Mouse (Mus musculus): ENCODE data around the gene Brca1. TPM values are rescaled to one million over a fixed set of nuclear protein-coding genes. Genes with fewer than 3 reads are reported as not detected.
"Not testable (repeated sequence)": the region's sequence is repeated elsewhere in the genome, so short reads cannot be mapped to it uniquely, and the experiment has no call there.

Gene Brca1
- polyA plus RNA-seq, 1 experiment from 2014 or later = 8.3 TPM

DNA sequence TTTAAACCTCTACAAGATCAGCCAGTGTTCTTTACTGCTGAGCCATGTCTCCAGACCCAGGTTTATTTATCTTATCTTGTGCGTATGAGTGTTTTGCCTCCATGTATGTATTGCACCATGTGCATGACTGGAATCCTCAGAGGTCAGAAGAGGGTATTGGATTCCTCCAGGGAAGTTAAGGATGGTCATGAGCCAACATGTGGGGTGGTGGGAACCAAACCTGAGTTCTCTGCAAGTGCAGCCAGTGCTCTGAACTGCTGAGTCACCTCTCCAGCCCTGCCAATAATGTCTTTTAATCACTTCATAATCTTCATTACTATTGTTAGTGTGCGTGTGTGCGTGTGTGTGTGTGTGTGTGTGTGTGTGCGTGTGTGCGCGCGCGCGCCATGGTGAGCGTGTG, 100.2 kb downstream of the Brca1 start:
- no peaks in the 10 kb centered on the region for H3K27me3 ChIP-seq (ENCODE audit: control insufficient read depth, insufficient read depth, low read length)
- H3K36me3 ChIP-seq (ENCODE audit: control insufficient read depth, insufficient read depth, low read length) = no peaks in the 10 kb centered on the region
- H3K4me3 ChIP-seq (replicated peaks; ENCODE audit: low read length) = no peak overlapping the region
- no peak overlapping the region for H3K4me2 ChIP-seq (ENCODE audit: low read depth, low read length)
- WGBS = 85% methylated on average over 10 of the region's 10 CpGs
- ATAC-seq (ENCODE audit: insufficient read depth, low FRiP score) = no peak
- H3K27ac ChIP-seq (ENCODE audit: low read length) = no peak overlapping the region
- H3K9ac ChIP-seq (ENCODE audit: low read length) = no peak overlapping the region
- H3K4me1 ChIP-seq (ENCODE audit: control insufficient read depth, insufficient read depth, low read length) = peaks cover 14% of the 10 kb centered on the region; the same call in 1 of the 2 replicates
- no peaks in the 10 kb centered on the region for H3K9me3 ChIP-seq (replicated peaks; ENCODE audit: control insufficient read depth, low read length)

- 85% methylated on average over 3 of the region's 3 CpGs for WGBS
- no peak overlapping the region for H3K4me2 ChIP-seq (ENCODE audit: low read depth, low read length)
- H3K9me3 ChIP-seq (replicated peaks; ENCODE audit: control insufficient read depth, low read length) = no peaks in the 10 kb centered on the region
- peaks cover 14% of the 10 kb centered on the region; the same call in 1 of the 2 replicates for H3K4me1 ChIP-seq (ENCODE audit: control insufficient read depth, insufficient read depth, low read length)
- ATAC-seq (ENCODE audit: insufficient read depth, low FRiP score) = no peak
- H3K36me3 ChIP-seq (ENCODE audit: control insufficient read depth, insufficient read depth, low read length) = no peaks in the 10 kb centered on the region
- no peak overlapping the region for H3K4me3 ChIP-seq (replicated peaks; ENCODE audit: low read length)
- no peaks in the 10 kb centered on the region for H3K27me3 ChIP-seq (ENCODE audit: control insufficient read depth, insufficient read depth, low read length)
- no peak overlapping the region for H3K9ac ChIP-seq (ENCODE audit: low read length)
- H3K27ac ChIP-seq (ENCODE audit: low read length) = no peak overlapping the region
Measured at GRCm38 (mm10) chr11:101450394-101450793, 101.4 kb downstream of the Brca1 start.

DNA sequence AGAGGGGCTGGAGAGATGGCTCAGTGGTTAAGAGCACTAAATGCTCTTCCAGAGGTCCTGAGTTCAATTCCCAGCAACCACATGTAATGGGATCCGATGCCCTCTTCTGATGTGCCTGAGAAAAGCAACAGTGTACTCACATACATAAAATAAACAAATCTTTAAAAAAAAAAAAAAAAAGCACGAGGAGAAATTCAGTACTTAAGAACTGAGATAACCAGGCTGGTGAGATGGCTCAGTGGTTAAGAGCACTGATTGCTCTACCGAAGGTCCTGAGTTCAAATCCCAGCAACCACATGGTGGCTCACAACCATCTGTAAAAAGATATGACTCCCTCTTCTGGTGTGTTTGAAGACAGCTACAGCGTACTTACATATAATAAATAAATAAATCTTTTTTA, 102.2 kb downstream of the Brca1 start:
- not testable (repeated sequence) for H3K4me2 ChIP-seq (ENCODE audit: low read depth, low read length); H3K9ac ChIP-seq (ENCODE audit: low read length); H3K27me3 ChIP-seq (ENCODE audit: control insufficient read depth, insufficient read depth, low read length); ATAC-seq (ENCODE audit: insufficient read depth, low FRiP score); H3K4me3 ChIP-seq (replicated peaks; ENCODE audit: low read length); H3K27ac ChIP-seq (ENCODE audit: low read length); H3K36me3 ChIP-seq (ENCODE audit: control insufficient read depth, insufficient read depth, low read length); H3K9me3 ChIP-seq (replicated peaks; ENCODE audit: control insufficient read depth, low read length)
- WGBS = 77% methylated on average over 4 of the region's 4 CpGs
- peaks cover 11% of the 10 kb centered on the region for H3K4me1 ChIP-seq (ENCODE audit: control insufficient read depth, insufficient read depth, low read length)

DNA sequence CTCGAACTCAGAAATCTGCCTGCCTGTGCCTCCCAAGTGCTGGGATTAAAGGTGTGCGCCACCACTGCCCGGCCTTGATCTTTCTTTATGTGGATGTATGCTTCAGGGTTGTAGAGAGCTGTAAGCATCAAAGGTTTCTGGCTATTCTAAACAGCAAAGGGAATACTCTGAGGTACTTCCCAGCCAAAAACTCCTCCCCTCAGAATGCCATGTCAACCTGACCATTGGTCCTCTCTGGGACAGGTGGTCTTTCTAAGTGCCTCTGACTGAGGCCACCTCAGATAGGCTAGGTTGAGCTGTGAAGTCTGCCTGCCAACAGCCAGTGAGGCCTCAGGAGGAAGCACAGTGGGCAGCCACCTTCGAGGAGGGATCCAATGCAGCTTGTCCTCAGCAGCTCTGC, 102.9 kb downstream of the Brca1 start:
- H3K9ac ChIP-seq (ENCODE audit: low read length) = peak overlapping the region; percentile 68
- peak overlapping the region; percentile 54 for H3K4me3 ChIP-seq (replicated peaks; ENCODE audit: low read length)
- H3K4me1 ChIP-seq (ENCODE audit: control insufficient read depth, insufficient read depth, low read length) = peaks cover 15% of the 10 kb centered on the region
- WGBS = 68% methylated on average over 4 of the region's 4 CpGs
- peak overlapping the region; percentile 57 for H3K4me2 ChIP-seq (ENCODE audit: low read depth, low read length)
- no peak for ATAC-seq (ENCODE audit: insufficient read depth, low FRiP score)
- peaks cover 9% of the 10 kb centered on the region for H3K36me3 ChIP-seq (ENCODE audit: control insufficient read depth, insufficient read depth, low read length)
- no peaks in the 10 kb centered on the region for H3K9me3 ChIP-seq (replicated peaks; ENCODE audit: control insufficient read depth, low read length)
- H3K27ac ChIP-seq (ENCODE audit: low read length) = peak overlapping the region; percentile 78; the same call in 1 of the 2 replicates
- H3K27me3 ChIP-seq (ENCODE audit: control insufficient read depth, insufficient read depth, low read length) = no peaks in the 10 kb centered on the region

- ATAC-seq (ENCODE audit: insufficient read depth, low FRiP score) = peak; percentile 87
- peaks cover 21% of the 10 kb centered on the region for H3K4me1 ChIP-seq (ENCODE audit: control insufficient read depth, insufficient read depth, low read length)
- H3K4me3 ChIP-seq (replicated peaks; ENCODE audit: low read length) = peak within 1 kb of the TSS; percentile 54
- H3K9me3 ChIP-seq (replicated peaks; ENCODE audit: control insufficient read depth, low read length) = no peaks in the 10 kb centered on the region
- peak within 1 kb of the TSS; percentile 68 for H3K9ac ChIP-seq (ENCODE audit: low read length)
- peak within 1 kb of the TSS; percentile 78 for H3K27ac ChIP-seq (ENCODE audit: low read length)
- no peaks in the 10 kb centered on the region for H3K27me3 ChIP-seq (ENCODE audit: control insufficient read depth, insufficient read depth, low read length)
- 11% methylated on average over 10 of the region's 10 CpGs for WGBS
- H3K36me3 ChIP-seq (ENCODE audit: control insufficient read depth, insufficient read depth, low read length) = peaks cover 15% of the 10 kb centered on the region
- H3K4me2 ChIP-seq (ENCODE audit: low read depth, low read length) = peak within 1 kb of the TSS; percentile 57
Measured at GRCm38 (mm10) chr11:101448274-101448746, 103.4 kb downstream of the Brca1 start, which contains the start of gene Ifi35. TSS of gene Ifi35 (plus strand) at chr11:101448407.

DNA sequence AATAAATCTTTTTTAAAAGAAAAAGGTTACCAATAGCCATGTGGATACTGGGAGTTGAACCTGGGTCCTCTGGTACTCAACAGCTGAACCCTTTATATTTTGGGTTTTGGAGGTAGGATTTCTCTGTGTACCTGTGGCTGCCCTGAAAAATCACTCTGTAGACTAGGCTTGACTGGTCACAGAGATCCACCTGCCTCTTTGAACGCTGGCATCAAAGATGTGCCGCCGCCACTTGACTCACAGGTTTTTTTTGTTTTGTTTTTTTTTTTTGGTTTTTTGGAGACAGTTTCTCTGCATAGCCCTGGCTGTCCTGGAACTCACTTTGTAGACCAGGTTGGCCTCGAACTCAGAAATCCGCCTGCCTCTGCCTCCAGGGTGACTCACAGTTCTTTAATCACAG, 104.0 kb downstream of the Brca1 start:
- no peak overlapping the region; the same call in 1 of the 2 replicates for H3K9ac ChIP-seq (ENCODE audit: low read length)
- H3K36me3 ChIP-seq (ENCODE audit: control insufficient read depth, insufficient read depth, low read length) = peaks cover 16% of the 10 kb centered on the region
- ATAC-seq (ENCODE audit: insufficient read depth, low FRiP score) = no peak
- no peak overlapping the region for H3K4me2 ChIP-seq (ENCODE audit: low read depth, low read length)
- H3K4me3 ChIP-seq (replicated peaks; ENCODE audit: low read length) = 0 out of 2 replicates have a peak overlapping the region, but pooled peaks have one; percentile 54
- H3K27me3 ChIP-seq (ENCODE audit: control insufficient read depth, insufficient read depth, low read length) = no peaks in the 10 kb centered on the region
- H3K27ac ChIP-seq (ENCODE audit: low read length) = peak overlapping the region; percentile 78; the same call in 1 of the 2 replicates
- H3K9me3 ChIP-seq (replicated peaks; ENCODE audit: control insufficient read depth, low read length) = no peaks in the 10 kb centered on the region
- peaks cover 25% of the 10 kb centered on the region for H3K4me1 ChIP-seq (ENCODE audit: control insufficient read depth, insufficient read depth, low read length)
- WGBS = 85% methylated on average over 5 of the region's 5 CpGs

- 89% methylated on average over 8 of the region's 8 CpGs for WGBS
- not testable (repeated sequence) for H3K9ac ChIP-seq (ENCODE audit: low read length); ATAC-seq (ENCODE audit: insufficient read depth, low FRiP score); H3K27me3 ChIP-seq (ENCODE audit: control insufficient read depth, insufficient read depth, low read length); H3K4me3 ChIP-seq (replicated peaks; ENCODE audit: low read length); H3K4me2 ChIP-seq (ENCODE audit: low read depth, low read length); H3K9me3 ChIP-seq (replicated peaks; ENCODE audit: control insufficient read depth, low read length); H3K27ac ChIP-seq (ENCODE audit: low read length)
- Histone ChIP-seq H3K36me3 (ENCODE audit: control insufficient read depth, insufficient read depth, low read length) (peaks cover 16% of the 10 kb centered on the region), H3K4me1 (ENCODE audit: control insufficient read depth, insufficient read depth, low read length) (peaks cover 22% of the 10 kb centered on the region)
Measured at GRCm38 (mm10) chr11:101446860-101447259, 104.9 kb downstream of the Brca1 start.

DNA sequence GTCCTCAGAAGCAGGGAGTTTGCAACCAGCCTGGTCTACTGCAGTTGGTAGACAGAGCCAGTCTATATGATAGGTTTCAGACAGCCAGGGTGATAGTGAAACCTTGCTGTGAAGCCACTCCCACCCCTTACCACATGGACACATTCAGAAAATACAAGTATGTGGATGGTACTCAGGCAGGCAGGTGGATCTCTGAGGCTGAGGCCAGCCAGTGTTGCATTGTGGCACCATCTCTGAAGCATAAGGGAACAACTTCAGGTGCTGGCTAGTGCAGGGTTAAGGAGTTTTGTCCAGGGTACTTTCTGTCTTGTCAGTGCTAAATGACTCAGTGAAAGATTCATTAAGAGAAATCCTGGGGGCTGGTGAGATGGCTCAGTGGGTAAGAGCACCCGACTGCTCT, 105.4 kb downstream of the Brca1 start:
- 78% methylated on average over 1 of the region's 1 CpGs for WGBS
- no peak for ATAC-seq (ENCODE audit: insufficient read depth, low FRiP score)

GRCm38 (mm10) chr11:101442760-101443159, 109.0 kb downstream of the Brca1 start:
- whole genome bisulfite sequencing = under 1% methylated on average over 14 of the region's 14 CpGs
- H3K4me2 ChIP-seq (ENCODE audit: low read depth, low read length) = peak overlapping the region; percentile 72
- H3K4me1 ChIP-seq (ENCODE audit: control insufficient read depth, insufficient read depth, low read length) = peaks cover 19% of the 10 kb centered on the region
- H3K9me3 ChIP-seq (replicated peaks; ENCODE audit: control insufficient read depth, low read length) = no peaks in the 10 kb centered on the region
- peak overlapping the region; percentile 93 for H3K9ac ChIP-seq (ENCODE audit: low read length)
- H3K36me3 ChIP-seq (ENCODE audit: control insufficient read depth, insufficient read depth, low read length) = peaks cover 16% of the 10 kb centered on the region
- no peaks in the 10 kb centered on the region for H3K27me3 ChIP-seq (ENCODE audit: control insufficient read depth, insufficient read depth, low read length)
- peak overlapping the region; percentile 86 for H3K4me3 ChIP-seq (replicated peaks; ENCODE audit: low read length)
- no peak for ATAC-seq (ENCODE audit: insufficient read depth, low FRiP score)
- peak overlapping the region; percentile 89 for H3K27ac ChIP-seq (ENCODE audit: low read length)

More for the DNA sequence above, 105.4 kb downstream of the Brca1 start:
- H3K27me3 ChIP-seq (ENCODE audit: control insufficient read depth, insufficient read depth, low read length) = no peaks in the 10 kb centered on the region
- H3K4me1 ChIP-seq (ENCODE audit: control insufficient read depth, insufficient read depth, low read length) = peaks cover 22% of the 10 kb centered on the region
- H3K9ac ChIP-seq (ENCODE audit: low read length) = no peak overlapping the region
- no peak overlapping the region for H3K4me3 ChIP-seq (replicated peaks; ENCODE audit: low read length)
- no peak overlapping the region for H3K4me2 ChIP-seq (ENCODE audit: low read depth, low read length)
- H3K36me3 ChIP-seq (ENCODE audit: control insufficient read depth, insufficient read depth, low read length) = peaks cover 16% of the 10 kb centered on the region
- no peaks in the 10 kb centered on the region for H3K9me3 ChIP-seq (replicated peaks; ENCODE audit: control insufficient read depth, low read length)
- no peak overlapping the region for H3K27ac ChIP-seq (ENCODE audit: low read length)

All from stomach, embryonic 16.5 days (tissue).